Mouse (Mus musculus): ENCODE measurements around the gene Zc3h7b. TPM values are rescaled to one million over a fixed set of nuclear protein-coding genes. Genes with fewer than 3 reads are reported as not detected.
A peak's percentile ranks its signal among the peaks of the same experiment; 100 is the strongest.

Zc3h7b gene
- total and polyA plus RNA-seq, 2 experiments from 2014 or later = 14.3 to 41.4 TPM

DNA sequence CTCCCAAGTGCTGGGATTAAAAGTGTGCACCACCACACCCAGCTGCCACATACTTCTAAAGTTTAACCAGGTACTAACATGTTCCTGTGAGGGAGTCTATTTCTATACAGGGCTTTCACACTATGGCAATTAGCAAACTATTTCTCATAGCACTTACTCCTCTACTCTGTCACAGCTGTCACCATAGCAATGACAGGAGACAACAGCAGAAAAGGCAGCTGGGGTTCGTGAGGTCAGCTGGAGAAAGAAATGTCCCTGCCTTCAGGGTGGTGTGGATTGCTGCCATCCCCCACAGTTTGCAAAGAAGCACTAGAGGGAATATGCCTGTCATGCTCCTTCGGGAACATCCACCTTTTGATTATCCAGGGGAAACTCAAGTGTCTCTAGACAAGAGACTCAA is 63.9 kb downstream of the Zc3h7b start:
- peaks cover 48% of the 10 kb centered on the region for H3K4me1 ChIP-seq (ENCODE audit: control insufficient read depth, insufficient read depth)
- no peak overlapping the region for H3K9ac ChIP-seq (replicated peaks; ENCODE audit: low read depth, low read length)
- no peak overlapping the region for H3K27ac ChIP-seq (ENCODE audit: low read depth)
- no peaks in the 10 kb centered on the region for H3K27me3 ChIP-seq (ENCODE audit: control insufficient read depth, insufficient read depth, low read length)
- ATAC-seq (ENCODE audit: insufficient read depth, low read depth) (no peak), DNase-seq (ENCODE audit: low spot score) (no peak)
- no peak overlapping the region for H3K4me2 ChIP-seq (ENCODE audit: low read depth, low read length)
- no peaks in the 10 kb centered on the region for H3K9me3 ChIP-seq (replicated peaks; ENCODE audit: control insufficient read depth, low read length)
- no peaks in the 10 kb centered on the region for H3K36me3 ChIP-seq (replicated peaks; ENCODE audit: control insufficient read depth, insufficient read depth, low read length)
- H3K4me3 ChIP-seq (ENCODE audit: low read depth, low read length) = no peak overlapping the region
- TF ChIP-seq CTCF (IDR thresholded peaks at IDR 0.05; ENCODE audit: low read depth) (no peak), EP300 (IDR thresholded peaks at IDR 0.05; ENCODE audit: low read depth) (no peak)
- WGBS = 48% methylated on average over 2 of the region's 2 CpGs

DNA sequence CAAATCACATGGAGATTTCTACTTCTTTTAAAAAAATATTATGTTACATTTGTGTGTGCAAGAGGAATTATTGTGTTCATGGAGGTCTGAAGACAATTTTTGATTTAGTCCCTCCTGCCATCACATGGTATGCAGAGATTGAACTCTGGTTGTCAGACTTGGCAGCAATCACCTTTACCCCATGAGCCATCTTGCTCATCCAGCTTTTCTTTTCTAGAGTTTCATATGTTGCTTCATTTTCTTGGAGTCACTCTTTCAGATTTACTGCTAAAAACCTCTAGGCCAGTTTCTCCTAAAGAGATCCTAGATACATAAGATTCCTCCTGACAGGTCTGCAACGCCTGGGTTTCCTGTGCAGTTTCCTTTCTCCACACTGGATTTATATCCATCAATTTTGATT is 64.7 kb downstream of the Zc3h7b start:
- Histone ChIP-seq H3K27ac (ENCODE audit: low read depth) (peak overlapping the region; percentile 98), H3K4me2 (ENCODE audit: low read depth, low read length) (peak overlapping the region; percentile 88), H3K36me3 (replicated peaks; ENCODE audit: control insufficient read depth, insufficient read depth, low read length) (no peaks in the 10 kb centered on the region), H3K4me1 (ENCODE audit: control insufficient read depth, insufficient read depth) (peaks cover 46% of the 10 kb centered on the region), H3K27me3 (ENCODE audit: control insufficient read depth, insufficient read depth, low read length) (no peaks in the 10 kb centered on the region), H3K4me3 (ENCODE audit: low read depth, low read length) (peak overlapping the region; percentile 82; the same call in 1 of the 2 replicates), H3K9ac (replicated peaks; ENCODE audit: low read depth, low read length) (peak overlapping the region; percentile 26; the same call in 1 of the 2 replicates), H3K9me3 (replicated peaks; ENCODE audit: control insufficient read depth, low read length) (no peaks in the 10 kb centered on the region)
- 13% methylated on average over 1 of the region's 1 CpGs for WGBS
- DNase-seq (ENCODE audit: low spot score) (no peak), ATAC-seq (ENCODE audit: insufficient read depth, low read depth) (no peak)
- no peak for TF ChIP-seq CTCF (IDR thresholded peaks at IDR 0.05; ENCODE audit: low read depth)
- TF ChIP-seq EP300 (IDR thresholded peaks at IDR 0.05; ENCODE audit: low read depth) = no peak

DNA sequence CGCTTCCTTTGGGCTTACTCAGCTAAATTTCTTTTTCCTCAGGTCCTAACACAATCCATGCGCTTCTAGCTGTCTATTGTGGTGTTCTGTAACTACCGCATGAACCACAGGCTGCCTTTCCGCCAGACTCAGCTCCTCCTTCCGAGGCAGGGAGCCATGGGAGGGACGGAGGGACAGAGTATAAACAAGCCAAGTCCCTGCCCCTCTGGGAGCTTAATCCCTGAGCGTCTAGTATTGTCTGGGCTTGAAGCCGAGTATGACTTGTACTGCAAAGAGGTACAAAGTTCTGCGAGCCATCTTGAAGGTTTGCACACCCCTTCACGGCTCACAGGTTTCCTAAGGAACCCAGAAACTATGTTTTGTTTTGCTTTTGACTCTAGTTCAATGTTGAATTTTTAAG is 65.3 kb downstream of the Zc3h7b start:
- WGBS = under 1% methylated on average over 10 of the region's 10 CpGs
- peaks cover 44% of the 10 kb centered on the region for H3K4me1 ChIP-seq (ENCODE audit: control insufficient read depth, insufficient read depth)

DNA sequence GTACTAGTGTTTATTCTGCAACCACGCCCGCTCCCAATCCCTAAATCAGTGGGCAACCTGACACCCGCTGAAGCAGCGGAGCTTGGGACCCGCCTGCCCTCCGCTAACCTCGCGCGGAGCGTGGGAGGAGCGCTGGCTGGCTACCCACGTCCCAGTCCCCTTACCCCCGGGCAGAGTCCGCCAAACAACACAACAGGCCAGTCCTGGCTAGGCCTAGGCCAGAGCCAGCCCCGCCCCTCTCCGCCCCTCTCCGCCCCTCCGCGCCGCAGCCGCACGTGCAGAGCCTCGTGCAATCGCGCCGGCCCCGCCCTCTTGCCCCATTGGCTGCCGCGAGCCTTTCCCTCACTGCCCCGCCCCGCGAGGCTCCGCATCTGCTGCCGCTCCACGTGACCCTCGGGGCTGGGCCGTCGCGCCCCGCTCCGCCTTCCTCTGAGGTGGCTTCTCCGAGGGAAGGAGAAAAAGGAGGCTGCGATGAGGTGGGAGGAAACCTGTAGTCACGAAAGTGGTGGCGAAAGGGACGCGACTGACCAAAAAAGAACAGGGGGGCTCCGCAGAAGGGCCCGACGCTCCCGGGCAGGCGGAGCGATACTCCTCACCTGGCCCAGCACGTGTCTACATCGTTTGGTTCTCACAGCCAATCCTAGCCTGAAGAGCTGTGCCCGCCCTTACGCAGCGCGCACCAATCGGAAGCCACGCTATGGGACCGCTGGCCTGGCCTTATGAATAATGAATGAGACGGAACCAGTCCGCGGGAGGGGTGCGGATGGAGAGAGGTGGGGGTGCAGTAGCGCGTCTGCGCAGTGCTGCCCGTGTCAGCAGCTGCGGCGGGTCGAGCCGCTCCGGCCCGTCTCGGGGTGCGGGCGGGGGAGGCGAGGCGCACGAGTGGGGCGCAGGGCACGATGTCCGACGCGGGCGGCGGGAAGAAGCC is 66.1 kb downstream of the Zc3h7b start:
- DNase-seq (ENCODE audit: low spot score) (peak; percentile 98), ATAC-seq (ENCODE audit: insufficient read depth, low read depth) (peak; percentile 92)
- H3K36me3 ChIP-seq (replicated peaks; ENCODE audit: control insufficient read depth, insufficient read depth, low read length) = peaks cover 10% of the 10 kb centered on the region; the same call in 1 of the 2 replicates
- H3K9ac ChIP-seq (replicated peaks; ENCODE audit: low read depth, low read length) = peak overlapping the region; percentile 82
- H3K4me2 ChIP-seq (ENCODE audit: low read depth, low read length) = peak overlapping the region; percentile 88
- TF ChIP-seq CTCF (IDR thresholded peaks at IDR 0.05; ENCODE audit: low read depth) (no peak), EP300 (IDR thresholded peaks at IDR 0.05; ENCODE audit: low read depth) (peak; percentile 79)
- H3K4me1 ChIP-seq (ENCODE audit: control insufficient read depth, insufficient read depth) = peaks cover 36% of the 10 kb centered on the region
- under 1% methylated on average over 82 of the region's 89 CpGs for WGBS
- H3K4me3 ChIP-seq (ENCODE audit: low read depth, low read length) = peak overlapping the region; percentile 82
- H3K27ac ChIP-seq (ENCODE audit: low read depth) = peak overlapping the region; percentile 98
- H3K9me3 ChIP-seq (replicated peaks; ENCODE audit: control insufficient read depth, low read length) = no peaks in the 10 kb centered on the region
- H3K27me3 ChIP-seq (ENCODE audit: control insufficient read depth, insufficient read depth, low read length) = no peaks in the 10 kb centered on the region

More for the DNA sequence above, 65.3 kb downstream of the Zc3h7b start:
- H3K9ac ChIP-seq (replicated peaks; ENCODE audit: low read depth, low read length) = peak overlapping the region; percentile 82
- DNase-seq (ENCODE audit: low spot score) (peak; percentile 96), ATAC-seq (ENCODE audit: insufficient read depth, low read depth) (peak; percentile 67)
- H3K4me2 ChIP-seq (ENCODE audit: low read depth, low read length) = peak overlapping the region; percentile 88
- no peaks in the 10 kb centered on the region for H3K27me3 ChIP-seq (ENCODE audit: control insufficient read depth, insufficient read depth, low read length)
- H3K9me3 ChIP-seq (replicated peaks; ENCODE audit: control insufficient read depth, low read length) = no peaks in the 10 kb centered on the region
- peak overlapping the region; percentile 98 for H3K27ac ChIP-seq (ENCODE audit: low read depth)
- peak overlapping the region; percentile 82 for H3K4me3 ChIP-seq (ENCODE audit: low read depth, low read length)
- peaks cover 2% of the 10 kb centered on the region; the same call in 1 of the 2 replicates for H3K36me3 ChIP-seq (replicated peaks; ENCODE audit: control insufficient read depth, insufficient read depth, low read length)
- TF ChIP-seq CTCF (IDR thresholded peaks at IDR 0.05; ENCODE audit: low read depth) = 0 out of 2 replicates have a peak, but pooled peaks have one; percentile 7
- no peak for TF ChIP-seq EP300 (IDR thresholded peaks at IDR 0.05; ENCODE audit: low read depth)

DNA sequence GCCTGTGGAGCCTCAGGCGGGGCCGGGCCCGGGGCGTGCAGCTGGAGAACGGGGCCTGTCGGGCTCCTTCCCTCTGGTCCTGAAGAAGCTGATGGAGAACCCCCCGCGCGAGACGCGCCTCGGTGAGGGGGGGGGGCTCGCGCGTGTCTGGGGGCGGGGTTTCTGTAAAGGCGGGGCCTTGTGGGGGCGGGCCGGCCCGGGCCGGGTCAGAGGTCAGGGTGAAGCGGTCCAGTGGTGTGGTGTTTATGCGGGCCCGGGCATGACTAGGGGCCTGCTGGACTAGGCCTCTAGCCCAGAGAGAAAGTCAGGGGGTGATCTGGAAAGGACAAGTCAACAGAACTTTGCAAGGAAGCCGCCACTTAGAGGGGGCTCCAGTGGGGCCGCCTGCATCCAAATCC is 66.7 kb downstream of the Zc3h7b start:
- H3K9me3 ChIP-seq (replicated peaks; ENCODE audit: control insufficient read depth, low read length) = no peaks in the 10 kb centered on the region
- peak overlapping the region; percentile 82 for H3K9ac ChIP-seq (replicated peaks; ENCODE audit: low read depth, low read length)
- DNase-seq (ENCODE audit: low spot score) = peak; percentile 40
- no peaks in the 10 kb centered on the region for H3K27me3 ChIP-seq (ENCODE audit: control insufficient read depth, insufficient read depth, low read length)
- H3K36me3 ChIP-seq (replicated peaks; ENCODE audit: control insufficient read depth, insufficient read depth, low read length) = peaks cover 17% of the 10 kb centered on the region
- H3K4me3 ChIP-seq (ENCODE audit: low read depth, low read length) = peak overlapping the region; percentile 82
- peak overlapping the region; percentile 98 for H3K27ac ChIP-seq (ENCODE audit: low read depth)
- TF ChIP-seq EP300 (IDR thresholded peaks at IDR 0.05; ENCODE audit: low read depth) (no peak; the same call in 1 of the 2 replicates), CTCF (IDR thresholded peaks at IDR 0.05; ENCODE audit: low read depth) (no peak)
- H3K4me2 ChIP-seq (ENCODE audit: low read depth, low read length) = peak overlapping the region; percentile 88
- WGBS = 1% methylated on average over 20 of the region's 26 CpGs
- peak; percentile 10 for ATAC-seq (ENCODE audit: insufficient read depth, low read depth)
- H3K4me1 ChIP-seq (ENCODE audit: control insufficient read depth, insufficient read depth) = peaks cover 29% of the 10 kb centered on the region
